Mouse (Mus musculus) liver, embryonic 14.5 days (tissue): ENCODE data around the gene Fam135a. TPM values are rescaled to one million over a fixed set of nuclear protein-coding genes. Genes with fewer than 3 reads are reported as not detected.
A peak's percentile ranks its signal among the peaks of the same experiment; 100 is the strongest.

Experiments
- ATAC-seq: fragments of 200-750 bp; cut with Nextera tagmentation; 2 replicates; pipeline ENCODE4 v1.8.0; 2017; ENCODE audit warnings: moderate number of reproducible peaks, mild to moderate bottlenecking, moderate library complexity; ENCODE audit not compliant: insufficient read depth
- DNase-seq, 3 experiments: peaks; one replicate each; pipeline ENCODE4 v3.0.0-alpha.2; 2012 to 2013; ENCODE audit warnings: low read depth in 3 of 3, low spot score in 3 of 3
- H3K27ac ChIP-seq: fragments of 300-500 bp; sonication (generic); 2 replicates; pipeline ENCODE4 v1.5.1; 2014; ENCODE audit warnings: moderate library complexity, mild to moderate bottlenecking, control low read depth, inconsistent platforms
- H3K27me3 ChIP-seq: fragments of 300-500 bp; sonication (generic); 2 replicates; pipeline ENCODE4 v1.6.1; 2014; ENCODE audit warnings: mild to moderate bottlenecking, low read length, moderate library complexity; ENCODE audit not compliant: control insufficient read depth, insufficient read depth
- H3K36me3 ChIP-seq: fragments of 300-500 bp; sonication (generic); replicated peaks from 2 replicates; pipeline ENCODE4 v1.6.1; 2014; ENCODE audit warnings: low read depth; ENCODE audit not compliant: control insufficient read depth, insufficient read depth
- H3K4me1 ChIP-seq, 2 experiments: fragments of 200-500 bp in 1 of 2; fragments of 300-500 bp in 1 of 2; sonication (generic) in 1 of 2; replicated peaks; 2 replicates each; pipeline ENCODE4 v1.6.1; 2012 to 2014; ENCODE audit warnings: antibody characterized with exemption in 1 of 2, inconsistent platforms in 1 of 2, low read length in 1 of 2; ENCODE audit not compliant: control insufficient read depth in 2 of 2, insufficient read depth in 2 of 2
- H3K4me2 ChIP-seq: fragments of 300-500 bp; sonication (generic); 2 replicates; pipeline ENCODE4 v1.6.1; 2014; ENCODE audit warnings: low read depth, mild to moderate bottlenecking, control low read depth, moderate library complexity
- H3K4me3 ChIP-seq, 2 experiments: fragments of 200-500 bp in 1 of 2; fragments of 300-500 bp in 1 of 2; sonication (generic) in 1 of 2; 2 replicates each; pipeline ENCODE4 v1.5.1; 2012 to 2014; ENCODE audit warnings: low read depth in 2 of 2, low read length in 2 of 2, mild to moderate bottlenecking in 2 of 2, control low read depth in 1 of 2, inconsistent platforms in 1 of 2, moderate library complexity in 1 of 2; ENCODE audit not compliant: insufficient read depth in 1 of 2
- H3K9ac ChIP-seq: fragments of 300-500 bp; sonication (generic); replicated peaks from 2 replicates; pipeline ENCODE4 v1.6.1; 2014; ENCODE audit warnings: mild to moderate bottlenecking, control low read depth, moderate library complexity
- H3K9me3 ChIP-seq: fragments of 300-500 bp; sonication (generic); 2 replicates; pipeline ENCODE4 v1.6.1; 2016; ENCODE audit warnings: low read length, mixed read lengths; ENCODE audit not compliant: control insufficient read depth
- CTCF ChIP-seq: IDR thresholded peaks from 2 replicates; pipeline ENCODE4 v1.5.1; 2016; ENCODE audit warnings: antibody characterized with exemption, low read depth, control low read depth
- EP300 ChIP-seq: IDR thresholded peaks from 2 replicates; pipeline ENCODE4 v1.6.1; 2016; ENCODE audit warnings: antibody characterized with exemption, low read depth
- WGBS: fragments of 180-500 bp; shearing (Covaris S2); extraction: QIAGEN DNeasy Blood & Tissue Kit; methylation state at CpG from one replicate; pipeline ENCODE4 v1.1.7; 2014; ENCODE audit not compliant: insufficient replicate concordance; 5-methylcytosine and 5-hydroxymethylcytosine counted together
- polyA plus RNA-seq, 2 experiments: library from polyadenylated mRNA; depleted of rRNA in 1 of 2; stranded (reverse) in 1 of 2; unstranded in 1 of 2; fragments of >200 nt; fragmentation: Nextera tagmentation in 1 of 2; extraction: Ambion mirVana in 1 of 2; gene quantifications; 2 replicates each; pipeline versions ENCODE4 v1.2.1 to v1.2.3; 2012 to 2014

Gene Fam135a
- polyA plus RNA-seq, 2 experiments = 3.3 to 5.1 TPM

GRCm38 (mm10) chr1:24045627-24046026, 54.5 kb downstream of the Fam135a start:
- Histone ChIP-seq H3K27ac (no peak overlapping the region), H3K9me3 (no peaks in the 10 kb centered on the region), H3K4me1 (no peaks in the 10 kb centered on the region), H3K4me2 (no peak overlapping the region), H3K27me3 (no peaks in the 10 kb centered on the region), H3K4me3 (no peak overlapping the region), H3K36me3 (no peaks in the 10 kb centered on the region), H3K9ac (no peak overlapping the region)
- ATAC-seq = no peak
- no peak for DNase-seq
- WGBS = 59% methylated on average over 5 of the region's 5 CpGs
- TF ChIP-seq EP300 (no peak), CTCF (no peak)

DNA sequence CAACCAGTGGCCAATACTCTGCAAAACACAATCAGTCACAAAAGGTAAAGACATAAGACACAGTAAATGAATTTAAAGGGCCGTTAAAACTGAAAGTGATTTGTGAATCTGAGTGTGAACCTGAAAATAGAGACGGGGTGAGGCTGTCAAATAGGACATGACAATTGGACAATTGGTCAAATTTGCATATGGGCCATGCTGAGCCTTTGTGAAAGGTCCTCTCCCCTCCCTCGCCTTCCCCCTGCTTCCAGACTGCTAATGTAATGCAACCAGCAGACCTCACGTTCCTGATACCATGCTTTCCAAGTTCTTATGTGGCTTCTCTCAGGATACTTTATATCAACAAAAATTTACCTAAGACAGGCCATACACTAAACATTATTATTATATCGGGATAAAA, 57.1 kb downstream of the Fam135a start:
- no peaks in the 10 kb centered on the region for H3K4me1 ChIP-seq
- H3K36me3 ChIP-seq = no peaks in the 10 kb centered on the region
- DNase-seq = no peak
- no peak overlapping the region for H3K27ac ChIP-seq
- H3K9me3 ChIP-seq = no peaks in the 10 kb centered on the region
- 51% methylated on average over 5 of the region's 5 CpGs for WGBS
- H3K4me2 ChIP-seq = no peak overlapping the region
- no peak for TF ChIP-seq CTCF
- no peak for TF ChIP-seq EP300
- ATAC-seq = no peak
- H3K4me3 ChIP-seq = no peak overlapping the region
- no peaks in the 10 kb centered on the region for H3K27me3 ChIP-seq
- no peak overlapping the region for H3K9ac ChIP-seq

DNA sequence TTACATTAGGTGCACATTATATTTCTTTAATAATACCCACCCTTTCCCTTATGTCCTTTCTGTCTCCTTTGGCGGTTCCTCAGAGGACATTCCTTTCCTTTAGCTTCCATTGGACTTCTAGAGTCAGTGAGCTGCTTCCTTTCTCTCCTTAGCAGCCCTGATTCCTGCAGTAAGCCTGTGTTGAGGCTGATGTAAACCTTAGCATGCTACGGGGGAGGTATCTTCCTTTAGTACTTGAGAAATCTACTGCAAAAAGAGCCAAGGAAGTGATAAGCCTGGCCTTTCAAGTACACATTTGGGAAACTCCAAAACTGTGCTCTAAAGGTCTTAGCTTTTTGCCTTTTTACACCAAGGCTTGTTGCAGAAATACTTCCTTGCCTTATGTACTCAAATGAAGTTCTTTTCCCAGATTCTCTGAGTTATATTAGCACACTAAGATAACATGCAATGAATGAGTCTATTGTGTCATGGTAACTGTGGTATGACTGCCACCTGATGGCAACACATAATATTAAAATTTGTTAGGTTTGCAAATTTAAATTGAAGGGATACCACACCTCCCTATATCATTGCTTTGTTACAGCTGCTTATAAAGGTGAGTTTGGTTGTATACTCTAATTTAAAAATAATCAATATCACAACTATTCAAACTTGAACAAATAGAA, 66.2 kb downstream of the Fam135a start:
- no peak overlapping the region for H3K27ac ChIP-seq
- WGBS = 65% methylated on average over 2 of the region's 2 CpGs
- ATAC-seq (no peak), DNase-seq (no peak)
- no peaks in the 10 kb centered on the region for H3K9me3 ChIP-seq
- H3K4me3 ChIP-seq = no peak overlapping the region
- TF ChIP-seq EP300 (no peak), CTCF (peak; percentile 22; the same call in 1 of the 2 replicates)
- H3K27me3 ChIP-seq = no peaks in the 10 kb centered on the region
- no peak overlapping the region for H3K4me2 ChIP-seq
- H3K9ac ChIP-seq = no peak overlapping the region
- H3K4me1 ChIP-seq = no peaks in the 10 kb centered on the region
- no peaks in the 10 kb centered on the region for H3K36me3 ChIP-seq

GRCm38 (mm10) chr1:24010821-24011220, 89.3 kb downstream of the Fam135a start:
- Histone ChIP-seq H3K4me3 (no peak overlapping the region), H3K4me1 (no peaks in the 10 kb centered on the region), H3K27me3 (no peaks in the 10 kb centered on the region), H3K4me2 (no peak overlapping the region), H3K27ac (no peak overlapping the region), H3K9me3 (no peaks in the 10 kb centered on the region), H3K9ac (no peak overlapping the region), H3K36me3 (no peaks in the 10 kb centered on the region)
- TF ChIP-seq EP300 (no peak), CTCF (no peak)
- 68% methylated on average over 6 of the region's 6 CpGs for WGBS
- ATAC-seq (no peak), DNase-seq (no peak)

DNA sequence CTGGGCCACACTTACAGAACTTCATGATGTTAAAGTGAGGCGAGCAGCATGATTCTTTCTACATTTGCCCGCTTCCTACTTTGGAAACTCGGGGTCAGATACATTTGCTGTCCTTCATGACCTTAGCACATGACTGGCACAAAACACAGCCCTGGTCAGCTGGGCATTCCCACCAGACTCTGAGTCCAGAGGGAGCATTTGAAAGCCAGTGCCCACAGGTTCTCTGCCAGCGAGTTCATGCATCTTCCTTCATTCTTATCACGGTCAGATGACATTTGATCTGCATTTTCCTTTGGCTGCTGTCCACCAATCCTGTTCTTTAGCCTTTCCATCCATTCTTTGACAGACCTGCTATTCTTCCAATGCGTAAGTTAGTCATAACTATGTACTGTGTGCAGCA, 90.1 kb downstream of the Fam135a start:
- Histone ChIP-seq H3K4me1 (no peaks in the 10 kb centered on the region), H3K36me3 (no peaks in the 10 kb centered on the region), H3K9ac (no peak overlapping the region), H3K4me2 (no peak overlapping the region), H3K9me3 (no peaks in the 10 kb centered on the region), H3K27ac (no peak overlapping the region), H3K4me3 (no peak overlapping the region), H3K27me3 (no peaks in the 10 kb centered on the region)
- TF ChIP-seq EP300 = no peak
- no peak for TF ChIP-seq CTCF
- no peak for DNase-seq
- no peak for ATAC-seq
- WGBS = 60% methylated on average over 6 of the region's 6 CpGs
